Mouse (Mus musculus) limb, embryonic 11.5 days (tissue): Measurements from ENCODE around the gene Olfr765. TPM values are rescaled to one million over a fixed set of nuclear protein-coding genes. Genes with fewer than 3 reads are reported as not detected.
"Not testable (repeated sequence)": the region's sequence is repeated elsewhere in the genome, so short reads cannot be mapped to it uniquely, and the experiment has no call there.

Source experiments
- ATAC-seq: fragments of 200-750 bp; cut with Nextera tagmentation; 2 replicates; pipeline ENCODE4 v1.8.0; 2017; ENCODE audit warnings: low read depth; ENCODE audit not compliant: insufficient number of reproducible peaks, low FRiP score, low TSS enrichment
- DNase-seq: peaks from one replicate; pipeline ENCODE4 v3.0.0-alpha.2; 2015; ENCODE audit warnings: low spot score
- H3K27ac ChIP-seq: fragments of 300-500 bp; sonication (generic); replicated peaks from 2 replicates; pipeline ENCODE4 v1.5.1; 2014; ENCODE audit warnings: low read depth, mild to moderate bottlenecking, low read length
- H3K27me3 ChIP-seq: fragments of 300-500 bp; sonication (generic); 2 replicates; pipeline ENCODE4 v1.6.1; 2014; ENCODE audit warnings: mild to moderate bottlenecking, low read length, mixed read lengths; ENCODE audit not compliant: control insufficient read depth, insufficient read depth
- H3K36me3 ChIP-seq: fragments of 300-500 bp; sonication (generic); 2 replicates; pipeline ENCODE4 v1.6.1; 2014; ENCODE audit warnings: mild to moderate bottlenecking, low read length, moderate library complexity, mixed read lengths; ENCODE audit not compliant: control insufficient read depth, insufficient read depth
- H3K4me1 ChIP-seq: fragments of 300-500 bp; sonication (generic); 2 replicates; pipeline ENCODE4 v1.6.1; 2014; ENCODE audit warnings: low read length, mixed read lengths; ENCODE audit not compliant: control insufficient read depth, insufficient read depth
- H3K4me2 ChIP-seq: fragments of 300-500 bp; sonication (generic); 2 replicates; pipeline ENCODE4 v1.6.1; 2014; ENCODE audit warnings: low read depth, mild to moderate bottlenecking, moderate library complexity; ENCODE audit not compliant: severe bottlenecking
- H3K4me3 ChIP-seq: fragments of 300-500 bp; sonication (generic); 2 replicates; pipeline ENCODE4 v1.5.1; 2014; ENCODE audit warnings: low read depth, low read length
- H3K9ac ChIP-seq: fragments of 300-500 bp; sonication (generic); 2 replicates; pipeline ENCODE4 v1.6.1; 2014; ENCODE audit warnings: mild to moderate bottlenecking, low read length
- H3K9me3 ChIP-seq: fragments of 300-500 bp; sonication (generic); 2 replicates; pipeline ENCODE4 v1.6.1; 2016; ENCODE audit warnings: low read length; ENCODE audit not compliant: control insufficient read depth
- WGBS: fragments of 180-500 bp; shearing (Covaris S2); extraction: QIAGEN DNeasy Blood & Tissue Kit; methylation state at CpG from one replicate; pipeline ENCODE4 v1.1.7; 2014; 5-methylcytosine and 5-hydroxymethylcytosine counted together
- polyA plus RNA-seq: library from polyadenylated mRNA; unstranded; fragments of >200 nt; fragmentation: Nextera tagmentation; extraction: Ambion mirVana; gene quantifications from 2 replicates; pipeline ENCODE4 v1.2.1, GENCODE M21; 2014

The Olfr765 gene
- polyA plus RNA-seq, 1 experiment from 2014 or later: not detected

DNA sequence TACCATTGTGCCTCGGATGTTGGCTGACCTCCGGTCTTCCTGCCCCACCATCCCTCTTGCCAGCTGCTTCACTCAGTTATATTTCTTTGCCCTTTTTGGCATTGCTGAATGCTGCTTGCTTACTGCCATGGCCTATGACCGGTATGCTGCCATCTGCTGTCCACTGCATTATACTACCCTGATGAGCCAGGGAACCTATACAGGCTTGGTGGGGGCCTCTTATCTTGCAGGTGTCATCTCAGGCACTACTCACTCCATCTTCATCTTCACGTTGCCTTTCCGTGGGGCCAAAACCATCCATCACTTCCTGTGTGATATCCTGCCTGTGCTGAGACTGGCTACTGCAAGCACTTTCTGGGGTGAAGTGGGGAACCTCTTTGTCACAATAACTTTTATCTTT lies 38.3 kb downstream of the Olfr765 start:
- not testable (repeated sequence) for DNase-seq, H3K27ac ChIP-seq, H3K4me1 ChIP-seq, H3K4me2 ChIP-seq, H3K9me3 ChIP-seq, H3K9ac ChIP-seq, H3K36me3 ChIP-seq, H3K27me3 ChIP-seq, H3K4me3 ChIP-seq
- 0 out of 2 replicates have a peak, but pooled peaks have one; percentile 40 for ATAC-seq
- WGBS: 67% methylated on average over 1 of the region's 5 CpGs

- H3K4me1 ChIP-seq: no peaks in the 10 kb centered on the region
- WGBS: 64% methylated on average over 2 of the region's 2 CpGs
- no peak within 1 kb of the TSS for H3K9ac ChIP-seq
- no peak for ATAC-seq
- DNase-seq: no peak
- no peak within 1 kb of the TSS for H3K4me2 ChIP-seq
- no peaks in the 10 kb centered on the region for H3K9me3 ChIP-seq
- no peak within 1 kb of the TSS for H3K4me3 ChIP-seq
- no peaks in the 10 kb centered on the region for H3K36me3 ChIP-seq
- H3K27ac ChIP-seq: no peak within 1 kb of the TSS
- no peaks in the 10 kb centered on the region for H3K27me3 ChIP-seq
These were observed 39.4 kb downstream of the Olfr765 start, which contains the start of gene Olfr763 for GRCm38 (mm10) chr10:129010288-129010841. TSS of gene Olfr763 (plus strand) at chr10:129010791.

DNA sequence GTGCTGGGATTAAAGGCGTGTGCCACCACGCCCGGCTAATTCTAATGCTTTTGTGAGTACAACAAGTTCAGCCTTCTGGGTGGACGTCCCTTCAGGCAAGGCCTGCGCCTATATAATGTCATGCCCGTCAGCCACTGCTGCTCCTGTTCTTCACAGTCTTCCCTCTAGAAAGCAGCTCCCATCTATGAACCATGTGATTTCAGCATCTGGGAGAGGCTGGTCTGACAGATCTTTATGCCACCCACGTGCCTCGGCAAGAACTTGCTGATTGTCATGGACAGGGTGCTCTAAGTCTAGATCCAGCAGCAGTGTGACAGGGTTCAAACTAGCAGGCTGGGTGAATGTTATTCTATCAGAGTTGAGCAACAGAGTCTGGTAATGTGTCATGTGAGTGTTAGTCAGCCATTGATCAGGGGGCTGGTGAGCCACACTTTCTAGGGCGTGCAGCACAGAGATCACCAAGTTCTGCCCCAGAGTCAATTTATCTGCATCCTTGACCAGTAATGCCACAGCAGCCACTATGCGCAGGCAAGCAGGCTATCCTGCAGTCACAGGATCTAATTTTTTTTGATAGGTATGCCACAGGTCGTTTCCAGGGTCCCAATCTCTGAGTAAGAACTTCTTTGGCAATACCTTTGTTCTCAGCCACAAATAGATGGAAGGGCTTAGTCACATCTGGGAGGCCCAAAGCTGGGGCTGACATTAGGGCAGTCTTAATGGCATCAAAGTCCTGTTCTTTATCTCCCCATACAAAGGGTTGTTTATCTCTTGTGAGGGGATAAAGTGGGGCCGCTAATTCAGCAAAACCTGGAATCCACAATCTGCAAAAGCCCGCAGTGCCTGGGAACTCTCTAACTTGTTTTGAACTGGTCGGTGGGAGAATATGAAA lies 45.5 kb downstream of the Olfr765 start:
- Histone ChIP-seq H3K4me2 (no peak overlapping the region), H3K4me1 (no peaks in the 10 kb centered on the region), H3K4me3 (no peak overlapping the region), H3K27me3 (no peaks in the 10 kb centered on the region), H3K9me3 (no peaks in the 10 kb centered on the region), H3K27ac (no peak overlapping the region), H3K9ac (no peak overlapping the region), H3K36me3 (no peaks in the 10 kb centered on the region)
- no peak for DNase-seq
- 82% methylated on average over 14 of the region's 14 CpGs for WGBS
- no peak for ATAC-seq

DNA sequence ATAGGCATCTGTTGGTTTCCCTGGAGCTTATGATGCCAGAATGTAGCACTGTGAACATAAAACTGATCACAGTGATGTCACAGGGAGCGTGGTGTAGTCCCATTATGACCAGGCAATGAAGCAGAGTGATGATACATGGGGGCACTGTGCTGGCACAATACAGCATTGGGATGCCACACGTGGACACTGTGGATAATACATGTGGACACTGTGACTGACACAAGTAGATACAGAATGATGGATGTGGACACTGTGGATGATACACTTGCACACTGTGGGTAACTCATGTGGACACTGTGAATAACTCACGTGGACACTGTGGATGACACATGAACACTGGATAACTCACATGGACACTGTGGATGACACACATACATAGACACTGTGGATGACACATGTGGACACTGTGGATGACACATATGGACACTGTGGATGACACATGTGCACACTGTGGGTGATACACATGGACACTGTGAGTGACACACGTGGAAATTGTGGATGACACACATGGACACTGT lies 53.2 kb downstream of the Olfr765 start:
- H3K9me3 ChIP-seq: no peaks in the 10 kb centered on the region
- 80% methylated on average over 4 of the region's 4 CpGs for WGBS
- ATAC-seq (0 out of 2 replicates have a peak, but pooled peaks have one; percentile 39), DNase-seq (no peak)
- H3K36me3 ChIP-seq: no peaks in the 10 kb centered on the region
- no peak overlapping the region for H3K9ac ChIP-seq
- H3K4me3 ChIP-seq: no peak overlapping the region
- no peaks in the 10 kb centered on the region for H3K27me3 ChIP-seq
- H3K4me2 ChIP-seq: no peak overlapping the region
- no peaks in the 10 kb centered on the region for H3K4me1 ChIP-seq
- no peak overlapping the region for H3K27ac ChIP-seq

DNA sequence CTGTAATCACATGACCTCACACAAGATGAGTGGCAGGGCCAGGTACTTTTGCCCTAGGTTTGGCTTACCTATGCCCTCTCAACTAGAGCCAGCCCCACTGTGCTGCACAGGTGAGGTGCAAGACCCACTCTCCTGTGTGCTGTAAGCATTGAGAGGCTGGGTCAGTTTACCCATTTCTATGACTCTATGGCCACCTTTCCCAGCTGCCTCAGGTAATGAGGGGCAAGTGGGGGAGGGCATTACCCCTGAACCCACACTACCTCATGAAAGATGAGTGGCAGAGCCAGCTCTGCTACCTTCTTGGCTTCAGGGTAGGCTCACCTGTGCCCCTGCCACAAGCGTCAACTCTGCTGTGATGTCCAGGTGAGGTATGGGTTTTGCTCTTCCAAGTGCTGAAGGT lies 54.0 kb downstream of the Olfr765 start:
- DNase-seq (no peak), ATAC-seq (peak; percentile 26; the same call in 1 of the 2 replicates)
- no peak overlapping the region for H3K4me3 ChIP-seq
- H3K36me3 ChIP-seq: no peaks in the 10 kb centered on the region
- H3K9me3 ChIP-seq: no peaks in the 10 kb centered on the region
- H3K9ac ChIP-seq: no peak overlapping the region
- H3K27me3 ChIP-seq: no peaks in the 10 kb centered on the region
- H3K27ac ChIP-seq: no peak overlapping the region
- no peak overlapping the region for H3K4me2 ChIP-seq
- WGBS: 100% methylated on average over 1 of the region's 1 CpGs
- H3K4me1 ChIP-seq: no peaks in the 10 kb centered on the region

Other genes starting within 250 kb of the Olfr765 start
- gene Dnajc14, start 245.9 kb downstream of the Olfr765 start, polyA plus RNA-seq: 33.3 and 37.8 TPM in 2 replicates
- 18.9 and 22.2 TPM in 2 replicates for gene Tmem198b, start 245.6 kb downstream of the Olfr765 start, polyA plus RNA-seq
- gene Sarnp, start 232.7 kb downstream of the Olfr765 start, polyA plus RNA-seq: 285 and 295 TPM in 2 replicates
- 51.8 and 54.5 TPM in 2 replicates for gene Ormdl2, start 228.4 kb downstream of the Olfr765 start, polyA plus RNA-seq
- gene Gdf11, start 158.3 kb downstream of the Olfr765 start, polyA plus RNA-seq: 17.5 and 18.1 TPM in 2 replicates
- gene Cd63, start 149.0 kb downstream of the Olfr765 start, polyA plus RNA-seq: 425 and 427 TPM in 2 replicates
- 7.7 and 7.8 TPM in 2 replicates for gene Rdh5, start 127.1 kb downstream of the Olfr765 start, polyA plus RNA-seq
- gene Bloc1s1, start 126.0 kb downstream of the Olfr765 start, polyA plus RNA-seq: 203 and 211 TPM in 2 replicates
- 0.10 and 0.12 TPM in 2 replicates for gene Itga7, start 116.2 kb downstream of the Olfr765 start, polyA plus RNA-seq
- gene Mettl7b, start 89.0 kb downstream of the Olfr765 start, polyA plus RNA-seq: not detected in 2 replicates
- gene Olfr9, start 60.6 kb downstream of the Olfr765 start, polyA plus RNA-seq: not detected in 2 replicates
- gene Olfr763, start 39.2 kb downstream of the Olfr765 start, polyA plus RNA-seq: not detected in 2 replicates
- not detected in 2 replicates for gene Olfr764-ps1, start 10.1 kb downstream of the Olfr765 start, polyA plus RNA-seq
- not detected in 2 replicates for gene Olfr766-ps1, start 19.0 kb upstream of the Olfr765 start, polyA plus RNA-seq
- gene Olfr767, start 32.9 kb upstream of the Olfr765 start, polyA plus RNA-seq: not detected in 2 replicates
- not detected in 2 replicates for gene Olfr768, start 49.4 kb upstream of the Olfr765 start, polyA plus RNA-seq
- gene Olfr769, start 67.9 kb upstream of the Olfr765 start, polyA plus RNA-seq: not detected in 2 replicates
- not detected in 2 replicates for gene Olfr770, start 89.0 kb upstream of the Olfr765 start, polyA plus RNA-seq
- not detected in 2 replicates for gene Olfr771, start 114.8 kb upstream of the Olfr765 start, polyA plus RNA-seq
- gene Olfr772, start 127.9 kb upstream of the Olfr765 start, polyA plus RNA-seq: not detected in 2 replicates
- gene Olfr773, start 137.4 kb upstream of the Olfr765 start, polyA plus RNA-seq: not detected in 2 replicates
- not detected in 2 replicates for gene Olfr774, start 186.2 kb upstream of the Olfr765 start, polyA plus RNA-seq
- not detected in 2 replicates for gene Olfr775, start 198.4 kb upstream of the Olfr765 start, polyA plus RNA-seq
- not detected in 2 replicates for gene Olfr776, start 209.1 kb upstream of the Olfr765 start, polyA plus RNA-seq
- not detected in 2 replicates for gene Olfr777, start 221.5 kb upstream of the Olfr765 start, polyA plus RNA-seq